Mouse (Mus musculus): ENCODE measurements around the gene Tmub2.

DNA sequence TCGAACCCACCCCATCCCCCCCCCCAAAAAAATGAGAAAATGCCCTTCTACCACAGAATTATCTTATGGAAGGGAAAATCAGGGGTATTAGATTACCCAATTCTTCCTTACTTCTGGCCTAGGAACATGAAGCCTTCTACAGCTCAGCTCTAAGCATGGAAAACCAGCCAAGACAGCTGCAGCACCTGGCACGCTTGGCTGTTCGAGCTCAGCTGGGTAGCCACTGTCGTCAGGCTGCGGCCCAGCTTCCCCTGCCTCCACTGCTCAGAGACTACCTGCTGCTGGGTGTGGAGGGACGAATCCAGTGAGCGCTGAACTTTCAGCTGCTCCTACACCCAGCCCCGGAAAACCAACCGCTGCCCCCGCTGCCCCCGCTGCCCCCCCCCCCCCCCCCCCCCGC lies 7.0 kb upstream of the Tmub2 start:
- TF ChIP-seq CHD2 (IDR thresholded peaks at IDR 0.05; ENCODE audit: low read depth, low read length) (no peak), ZC3H11A (IDR thresholded peaks at IDR 0.05; ENCODE audit: borderline replicate concordance, low read depth, low read length) (no peak), ZNF384 (IDR thresholded peaks at IDR 0.05; ENCODE audit: low read depth, low read length) (no peak), HCFC1 (IDR thresholded peaks at IDR 0.05; ENCODE audit: borderline replicate concordance, insufficient read depth, low read length) (no peak)
